Mouse (Mus musculus) stomach, postnatal 0 days (tissue): ENCODE data around the gene Osbpl6. TPM values are rescaled to one million over a fixed set of nuclear protein-coding genes. Genes with fewer than 3 reads are reported as not detected.

Experiments used
- ATAC-seq: fragments of 200-750 bp; cut with Nextera tagmentation; 2 replicates; pipeline ENCODE4 v1.8.0; 2017; ENCODE audit not compliant: low FRiP score, low TSS enrichment
- DNase-seq: peaks from one replicate; pipeline ENCODE4 v3.0.0-alpha.2; 2016; ENCODE audit warnings: low spot score
- H3K27ac ChIP-seq: fragments of 300-500 bp; sonication (generic); replicated peaks from 2 replicates; pipeline ENCODE4 v1.5.1; 2014; ENCODE audit warnings: mild to moderate bottlenecking, control low read depth
- H3K27me3 ChIP-seq: fragments of 300-500 bp; sonication (generic); 2 replicates; pipeline ENCODE4 v1.6.1; 2014; ENCODE audit warnings: low read length; ENCODE audit not compliant: control insufficient read depth, insufficient read depth
- H3K36me3 ChIP-seq: fragments of 300-500 bp; sonication (generic); 2 replicates; pipeline ENCODE4 v1.6.1; 2014; ENCODE audit warnings: low read length, mixed read lengths; ENCODE audit not compliant: control insufficient read depth, insufficient read depth
- H3K4me1 ChIP-seq: fragments of 300-500 bp; sonication (generic); replicated peaks from 2 replicates; pipeline ENCODE4 v1.6.1; 2014; ENCODE audit warnings: antibody characterized with exemption; ENCODE audit not compliant: control insufficient read depth, insufficient read depth
- H3K4me2 ChIP-seq: fragments of 300-500 bp; sonication (generic); replicated peaks from 2 replicates; pipeline ENCODE4 v1.6.1; 2014; ENCODE audit warnings: low read depth, mild to moderate bottlenecking, control low read depth, moderate library complexity
- H3K4me3 ChIP-seq: fragments of 300-500 bp; sonication (generic); 2 replicates; pipeline ENCODE4 v1.5.1; 2014; ENCODE audit warnings: low read depth, low read length, control low read depth
- H3K9ac ChIP-seq: fragments of 300-500 bp; sonication (generic); 2 replicates; pipeline ENCODE4 v1.6.1; 2014; ENCODE audit warnings: mild to moderate bottlenecking, low read length, control low read depth, mixed read lengths
- H3K9me3 ChIP-seq: fragments of 300-500 bp; sonication (generic); 2 replicates; pipeline ENCODE4 v1.6.1; 2016; ENCODE audit warnings: low read length; ENCODE audit not compliant: control insufficient read depth
- CTCF ChIP-seq: IDR thresholded peaks from 2 replicates; pipeline ENCODE4 v1.5.1; 2016; ENCODE audit warnings: antibody characterized with exemption, low read depth, mild to moderate bottlenecking, moderate library complexity
- EP300 ChIP-seq: optimal IDR thresholded peaks from 2 replicates; pipeline ENCODE3; 2016; ENCODE audit warnings: antibody characterized with exemption
- WGBS: fragments of 180-500 bp; shearing (Covaris S2); extraction: QIAGEN DNeasy Blood & Tissue Kit; methylation state at CpG from one replicate; pipeline ENCODE4 v1.1.7; 2014; 5-methylcytosine and 5-hydroxymethylcytosine counted together
- polyA plus RNA-seq: library from polyadenylated mRNA; unstranded; fragments of >200 nt; fragmentation: Nextera tagmentation; extraction: Ambion mirVana; gene quantifications from 2 replicates; pipeline ENCODE4 v1.2.1, GENCODE M21; 2015

Osbpl6 gene
- polyA plus RNA-seq, 1 experiment from 2014 or later, result 4.7 TPM

- Histone ChIP-seq H3K27me3 (no peaks in the 10 kb centered on the region), H3K9ac (no peak overlapping the region), H3K27ac (no peak overlapping the region), H3K4me3 (no peak overlapping the region), H3K4me2 (no peak overlapping the region), H3K4me1 (no peaks in the 10 kb centered on the region), H3K36me3 (no peaks in the 10 kb centered on the region), H3K9me3 (no peaks in the 10 kb centered on the region)
- DNase-seq (no peak), ATAC-seq (no peak)
- TF ChIP-seq EP300 (no peak), CTCF (no peak)
- WGBS, result 73% methylated on average over 3 of the region's 3 CpGs
Observed at GRCm38 (mm10) chr2:76429318-76429717, 23.0 kb downstream of the Osbpl6 start.

DNA sequence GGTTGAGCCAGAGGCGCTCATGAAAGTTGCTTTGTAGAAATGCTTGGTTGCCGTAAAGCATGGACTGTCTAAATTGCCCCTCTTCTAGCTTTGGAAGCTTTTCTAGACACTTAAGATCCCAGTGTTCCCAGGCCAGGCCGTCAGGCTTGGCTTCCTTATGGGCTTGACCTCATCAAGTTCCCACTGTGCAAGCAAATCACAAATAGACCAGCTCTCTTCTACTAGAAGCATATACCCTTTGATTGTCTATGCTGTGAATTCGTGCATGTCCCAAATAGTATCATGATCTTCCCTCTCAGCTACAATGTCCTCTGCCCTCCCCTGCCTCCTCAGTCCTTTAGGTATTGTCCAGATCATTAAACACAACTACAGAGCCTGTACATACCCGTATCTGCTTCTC is 23.5 kb downstream of the Osbpl6 start:
- H3K4me3 ChIP-seq, result no peak overlapping the region
- no peak for DNase-seq
- TF ChIP-seq CTCF, result no peak
- TF ChIP-seq EP300, result no peak
- H3K4me2 ChIP-seq, result no peak overlapping the region
- H3K27me3 ChIP-seq, result no peaks in the 10 kb centered on the region
- no peak for ATAC-seq
- no peak overlapping the region for H3K27ac ChIP-seq
- no peaks in the 10 kb centered on the region for H3K4me1 ChIP-seq
- no peaks in the 10 kb centered on the region for H3K36me3 ChIP-seq
- 84% methylated on average over 5 of the region's 5 CpGs for whole genome bisulfite sequencing
- no peaks in the 10 kb centered on the region for H3K9me3 ChIP-seq
- no peak overlapping the region for H3K9ac ChIP-seq

DNA sequence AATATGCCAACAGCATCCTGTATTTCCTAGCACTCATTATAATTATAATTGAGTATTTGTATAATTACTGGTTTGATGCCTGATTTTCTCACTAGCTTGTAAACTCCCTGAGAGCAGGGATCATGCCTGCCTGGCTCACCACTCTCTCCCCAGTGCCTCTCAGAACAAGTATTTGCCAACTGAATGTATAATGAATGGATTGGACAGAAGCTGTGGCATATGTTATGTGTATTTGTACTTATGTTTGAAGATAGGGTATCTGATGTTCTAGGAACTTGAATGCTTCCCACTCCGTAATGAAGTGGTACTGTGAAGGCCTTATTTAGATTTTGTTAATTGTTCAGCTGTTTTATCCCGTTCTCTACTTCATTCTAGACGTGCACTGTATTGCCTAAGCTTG is 24.2 kb downstream of the Osbpl6 start:
- H3K4me3 ChIP-seq, result no peak overlapping the region
- TF ChIP-seq EP300 (no peak), CTCF (no peak)

GRCm38 (mm10) chr2:76434224-76434623 is 27.9 kb downstream of the Osbpl6 start:
- H3K9ac ChIP-seq, result no peak overlapping the region
- DNase-seq (no peak), ATAC-seq (no peak)
- no peaks in the 10 kb centered on the region for H3K4me1 ChIP-seq
- WGBS, result 63% methylated on average over 7 of the region's 7 CpGs
- H3K9me3 ChIP-seq, result no peaks in the 10 kb centered on the region
- H3K36me3 ChIP-seq, result no peaks in the 10 kb centered on the region
- TF ChIP-seq EP300 (no peak), CTCF (no peak)
- no peaks in the 10 kb centered on the region for H3K27me3 ChIP-seq
- no peak overlapping the region for H3K4me2 ChIP-seq
- H3K27ac ChIP-seq, result no peak overlapping the region
- H3K4me3 ChIP-seq, result no peak overlapping the region

More for the DNA sequence above, 24.2 kb downstream of the Osbpl6 start:
- H3K9me3 ChIP-seq, result no peaks in the 10 kb centered on the region
- no peak overlapping the region for H3K27ac ChIP-seq
- no peak overlapping the region for H3K9ac ChIP-seq
- no peak for ATAC-seq
- 91% methylated on average over 3 of the region's 3 CpGs for WGBS
- H3K27me3 ChIP-seq, result no peaks in the 10 kb centered on the region
- H3K4me2 ChIP-seq, result no peak overlapping the region
- DNase-seq, result no peak
- H3K36me3 ChIP-seq, result no peaks in the 10 kb centered on the region
- no peaks in the 10 kb centered on the region for H3K4me1 ChIP-seq

GRCm38 (mm10) chr2:76435667-76436239 is 29.4 kb downstream of the Osbpl6 start:
- H3K9me3 ChIP-seq, result no peaks in the 10 kb centered on the region
- H3K4me1 ChIP-seq, result no peaks in the 10 kb centered on the region
- no peak overlapping the region for H3K27ac ChIP-seq
- H3K9ac ChIP-seq, result no peak overlapping the region
- H3K36me3 ChIP-seq, result no peaks in the 10 kb centered on the region
- H3K27me3 ChIP-seq, result no peaks in the 10 kb centered on the region
- no peak overlapping the region for H3K4me2 ChIP-seq
- ATAC-seq, result no peak
- H3K4me3 ChIP-seq, result no peak overlapping the region
- no peak for DNase-seq
- WGBS, result 84% methylated on average over 7 of the region's 7 CpGs
- no peak for TF ChIP-seq CTCF
- TF ChIP-seq EP300, result no peak

DNA sequence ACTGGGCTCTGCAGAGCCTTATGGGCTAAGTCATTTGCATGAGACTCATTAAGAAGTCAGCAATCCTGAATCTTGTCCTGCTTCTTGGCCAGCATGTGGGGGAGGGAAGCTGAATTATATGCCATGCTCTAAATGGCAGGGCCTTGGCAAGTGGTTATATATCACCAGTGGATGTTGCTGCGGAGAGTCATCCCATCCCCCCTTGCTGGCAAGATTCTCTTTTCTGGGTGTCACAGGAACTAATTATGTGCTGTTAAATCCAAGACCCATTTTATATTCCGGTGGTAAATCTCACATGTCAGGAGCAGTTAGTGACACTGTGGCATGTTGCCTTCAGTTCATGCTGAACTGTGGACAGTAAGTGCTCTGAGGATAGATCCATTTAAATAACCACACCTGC is 31.1 kb downstream of the Osbpl6 start:
- H3K9me3 ChIP-seq, result no peaks in the 10 kb centered on the region
- no peak for TF ChIP-seq EP300
- TF ChIP-seq CTCF, result no peak
- H3K27me3 ChIP-seq, result no peaks in the 10 kb centered on the region
- no peaks in the 10 kb centered on the region for H3K4me1 ChIP-seq
- no peaks in the 10 kb centered on the region for H3K36me3 ChIP-seq
- no peak overlapping the region for H3K27ac ChIP-seq
- no peak for ATAC-seq
- H3K9ac ChIP-seq, result no peak overlapping the region
- DNase-seq, result no peak
- no peak overlapping the region for H3K4me2 ChIP-seq
- WGBS, result 69% methylated on average over 2 of the region's 2 CpGs
- H3K4me3 ChIP-seq, result no peak overlapping the region
